Mouse (Mus musculus) cerebellum, postnatal 14 days (tissue): ENCODE results near the gene Rhot2.
"Not testable (repeated sequence)": the region's sequence is repeated elsewhere in the genome, so short reads cannot be mapped to it uniquely, and the experiment has no call there.

Experiments used
- DNase-seq, 2 experiments: peaks; one replicate each; pipeline ENCODE4 v3.0.0; 2021; ENCODE audit warnings: mixed read lengths in 2 of 2

Rhot2 gene

DNA sequence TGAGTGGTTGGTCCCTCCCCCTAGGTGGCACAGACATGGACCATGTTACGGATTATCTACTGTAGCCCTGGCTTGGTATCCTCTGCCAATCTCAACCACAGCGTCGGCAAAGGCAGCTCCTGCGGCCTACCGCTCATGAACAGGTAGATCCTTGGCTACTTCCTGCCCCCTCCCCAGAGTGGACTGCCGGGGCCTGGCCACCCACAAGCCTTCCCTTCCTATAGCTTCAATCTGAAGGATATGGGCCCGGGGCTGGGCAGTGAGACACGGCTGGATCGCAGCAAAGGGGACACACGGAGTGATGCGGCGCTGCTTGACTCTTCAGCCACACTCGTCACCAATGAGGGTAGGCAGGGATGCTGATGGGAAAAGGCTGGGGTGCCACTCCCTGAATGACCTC is 17.6 kb downstream of the Rhot2 start:
- DNase-seq: no peak

DNA sequence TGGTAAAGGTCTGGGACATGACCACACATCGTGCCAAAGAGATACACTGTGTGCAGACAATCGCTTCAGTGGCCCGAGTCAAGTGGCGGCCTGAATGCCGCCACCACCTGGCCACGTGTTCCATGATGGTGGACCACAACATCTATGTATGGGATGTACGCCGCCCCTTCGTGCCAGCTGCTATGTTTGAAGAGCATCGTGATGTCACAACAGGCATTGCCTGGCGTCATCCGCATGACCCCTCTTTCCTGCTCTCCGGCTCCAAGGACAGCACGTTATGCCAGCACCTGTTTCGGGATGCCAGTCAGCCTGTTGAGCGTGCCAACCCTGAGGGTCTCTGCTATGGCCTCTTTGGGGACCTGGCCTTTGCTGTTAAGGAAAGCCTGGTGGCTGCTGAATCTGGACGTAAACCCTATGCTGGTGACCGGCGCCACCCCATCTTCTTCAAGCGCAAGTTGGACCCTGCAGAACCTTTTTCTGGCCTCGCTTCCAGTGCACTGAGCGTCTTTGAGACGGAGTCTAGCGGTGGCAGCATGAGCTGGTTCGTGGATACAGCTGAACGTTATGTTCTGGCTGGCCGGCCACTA is 18.6 kb downstream of the Rhot2 start:
- peak in 1 of 2 experiments; percentile 10 for DNase-seq

DNA sequence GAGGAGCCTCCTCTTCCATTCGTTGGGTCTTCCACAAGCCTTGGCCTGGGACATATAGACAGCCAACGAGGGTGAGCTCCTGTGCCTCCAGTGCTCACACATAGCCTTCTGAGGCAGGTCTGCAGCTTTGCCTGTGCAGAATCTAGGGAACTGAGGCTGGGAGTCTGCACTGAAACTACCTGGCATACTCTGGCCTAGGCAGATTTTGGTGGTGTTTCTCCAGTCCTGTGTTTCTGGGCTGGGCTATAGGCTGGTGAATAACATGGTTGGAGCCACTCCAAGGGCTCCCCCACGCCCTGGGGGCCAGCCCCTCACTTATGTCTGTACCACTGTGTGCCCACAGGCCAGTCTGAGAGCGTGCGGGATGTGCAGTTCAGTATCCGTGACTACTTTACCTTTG is 19.3 kb downstream of the Rhot2 start:
- no peak for DNase-seq

DNA sequence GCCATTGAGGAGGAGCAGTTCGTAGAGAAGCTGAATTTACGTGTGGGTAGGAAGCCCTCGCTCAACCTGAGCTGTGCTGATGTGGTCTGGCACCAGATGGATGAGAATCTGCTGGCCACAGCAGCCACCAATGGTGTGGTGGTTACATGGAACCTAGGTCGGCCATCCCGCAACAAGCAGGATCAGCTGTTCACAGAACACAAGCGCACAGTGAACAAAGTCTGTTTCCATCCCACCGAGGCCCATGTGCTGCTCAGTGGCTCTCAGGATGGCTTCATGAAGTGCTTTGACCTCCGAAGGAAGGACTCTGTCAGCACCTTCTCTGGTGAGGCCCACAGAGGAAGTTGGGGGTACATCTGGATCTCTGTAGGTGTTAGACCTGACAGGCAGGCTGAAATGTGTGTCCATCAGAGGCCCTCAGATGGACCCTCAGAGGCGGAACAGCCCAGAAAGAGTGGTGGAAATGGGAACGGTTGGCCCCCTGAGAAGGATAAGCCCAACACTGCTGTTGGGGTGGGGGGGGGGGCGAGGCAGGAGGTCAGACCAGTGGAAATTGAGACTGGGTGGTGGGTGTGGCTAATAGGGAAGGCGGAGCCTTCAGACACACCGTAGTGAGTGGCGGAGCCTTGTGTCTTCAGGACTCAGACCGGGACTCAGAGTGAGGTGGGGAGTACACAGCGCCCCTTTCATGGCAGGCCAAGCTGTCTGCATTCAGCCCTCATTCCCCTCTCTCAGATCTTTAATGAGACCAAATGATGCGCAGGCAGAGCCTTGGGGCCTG is 20.1 kb downstream of the Rhot2 start:
- no peak for DNase-seq

DNA sequence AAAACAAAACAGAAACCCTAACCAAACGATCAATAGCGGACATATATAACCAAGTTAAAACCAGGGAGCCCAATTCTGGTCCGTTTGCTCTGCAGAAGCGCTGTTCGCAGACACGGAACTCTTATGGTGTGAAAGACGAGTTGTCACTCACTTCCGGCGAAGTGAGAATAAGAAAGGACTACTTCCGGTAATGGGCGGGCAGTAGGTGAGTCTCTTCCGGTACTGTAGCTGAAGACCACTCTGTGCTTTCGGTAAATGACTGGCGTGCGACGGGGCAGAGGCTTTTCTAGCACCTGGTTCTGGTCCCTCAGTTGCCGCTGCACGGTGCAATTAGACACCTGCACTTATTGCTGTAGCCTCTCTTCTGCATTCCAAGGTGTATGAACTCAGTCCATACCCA is 21.2 kb downstream of the Rhot2 start, which contains the start of gene Wdr24:
Wdr24 (plus strand) TSS at position 176 of the 400 bp plus-strand sequence.
- peak; percentile 85 to 89 for DNase-seq

DNA sequence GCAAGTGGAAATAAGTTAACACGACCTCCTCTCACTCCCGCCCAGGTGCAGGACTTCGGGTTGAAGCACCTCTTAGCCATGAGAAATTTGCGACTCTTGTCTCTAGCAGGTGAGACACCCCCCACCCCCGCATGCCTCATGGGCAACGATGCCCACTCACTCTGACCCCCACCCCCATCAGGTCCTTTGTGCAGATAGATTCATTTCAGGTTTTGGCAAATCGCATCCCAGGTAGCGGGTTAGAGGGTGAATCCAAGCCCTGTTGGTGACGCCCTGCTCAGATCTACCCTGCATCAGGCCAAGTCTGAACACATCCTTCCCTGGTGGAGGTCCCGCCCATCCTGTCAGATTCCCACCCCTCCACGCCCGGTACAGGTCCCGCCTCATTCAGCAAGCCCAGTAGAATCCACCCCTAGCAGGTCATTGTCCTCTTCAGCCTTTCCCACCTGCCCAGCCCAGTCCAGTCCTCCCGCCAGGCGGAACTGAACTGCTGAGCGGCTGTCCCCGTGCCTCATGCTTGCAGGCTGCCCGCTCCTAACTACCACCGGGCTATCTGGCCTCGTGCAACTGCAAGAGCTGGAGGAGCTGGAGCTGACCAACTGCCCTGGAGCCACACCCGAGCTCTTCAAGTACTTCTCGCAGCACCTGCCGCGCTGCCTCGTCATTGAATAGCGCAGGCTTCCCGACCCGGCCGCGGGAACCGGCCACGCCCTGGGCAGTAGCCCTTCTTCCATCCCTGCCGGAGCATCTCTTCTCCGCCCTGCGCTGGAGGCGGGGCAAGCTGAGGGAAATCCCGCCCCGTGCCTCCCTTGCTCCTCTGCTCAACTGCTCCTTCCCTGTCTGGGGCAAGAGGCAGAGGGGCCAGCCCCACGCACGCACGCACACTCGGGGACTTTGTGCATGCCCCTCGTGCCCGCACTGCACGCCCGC is 25.5 kb downstream of the Rhot2 start:
- no peak for DNase-seq

DNA sequence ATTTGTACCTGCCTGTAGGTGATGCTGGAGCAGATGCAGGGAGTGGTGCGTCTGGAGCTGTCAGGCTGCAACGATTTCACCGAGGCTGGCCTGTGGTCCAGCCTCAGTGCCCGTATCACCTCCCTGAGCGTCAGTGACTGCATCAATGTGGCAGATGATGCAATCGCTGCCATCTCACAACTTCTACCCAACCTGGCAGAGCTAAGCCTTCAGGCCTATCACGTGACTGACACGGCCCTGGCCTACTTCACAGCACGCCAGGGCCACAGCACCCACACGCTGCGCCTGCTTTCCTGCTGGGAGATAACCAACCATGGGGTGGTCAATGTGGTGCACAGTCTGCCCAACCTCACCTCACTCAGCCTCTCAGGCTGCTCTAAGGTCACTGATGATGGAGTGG is 27.0 kb downstream of the Rhot2 start:
- DNase-seq: no peak

DNA sequence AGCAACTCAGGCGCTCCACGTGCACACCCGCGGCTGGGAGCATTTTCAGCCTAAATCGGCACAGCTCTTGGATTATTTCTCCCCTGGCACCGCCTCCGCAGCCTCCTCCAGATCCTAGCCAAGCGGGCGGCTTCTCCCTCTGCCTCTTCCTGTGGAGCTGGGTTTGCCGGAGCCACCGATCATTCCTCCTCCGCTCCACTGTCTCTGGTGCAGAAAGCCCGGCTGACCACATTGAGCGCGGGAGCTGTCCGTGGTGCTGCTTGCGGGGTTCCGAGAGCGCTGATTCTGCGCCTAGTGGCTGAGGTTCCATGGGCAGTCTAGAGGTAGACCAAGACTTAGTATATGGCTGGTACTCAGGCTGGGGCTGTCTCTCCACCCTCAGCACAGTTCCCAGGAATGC is 31.2 kb downstream of the Rhot2 start:
- peak; percentile 67 to 78 for DNase-seq

DNA sequence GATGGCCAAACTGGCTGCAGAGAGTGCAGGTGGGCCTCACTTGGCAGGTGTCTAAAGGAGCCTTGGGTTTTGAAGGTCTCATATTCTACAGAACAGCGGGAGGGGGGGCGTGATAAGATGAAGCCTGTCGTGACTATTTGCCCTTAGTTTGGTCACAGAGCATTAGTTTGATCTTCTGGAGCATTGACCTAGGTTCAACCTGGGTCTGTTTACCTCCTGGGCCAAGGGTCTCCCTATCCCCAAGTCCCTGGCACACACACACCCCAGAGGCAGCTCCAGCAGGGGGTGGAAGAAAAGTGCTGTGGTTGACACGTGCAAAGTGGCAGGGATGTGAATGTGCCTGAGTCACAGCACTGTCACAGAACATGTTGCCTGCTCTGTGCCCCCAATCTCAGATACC is 33.8 kb downstream of the Rhot2 start:
- DNase-seq: no peak

DNA sequence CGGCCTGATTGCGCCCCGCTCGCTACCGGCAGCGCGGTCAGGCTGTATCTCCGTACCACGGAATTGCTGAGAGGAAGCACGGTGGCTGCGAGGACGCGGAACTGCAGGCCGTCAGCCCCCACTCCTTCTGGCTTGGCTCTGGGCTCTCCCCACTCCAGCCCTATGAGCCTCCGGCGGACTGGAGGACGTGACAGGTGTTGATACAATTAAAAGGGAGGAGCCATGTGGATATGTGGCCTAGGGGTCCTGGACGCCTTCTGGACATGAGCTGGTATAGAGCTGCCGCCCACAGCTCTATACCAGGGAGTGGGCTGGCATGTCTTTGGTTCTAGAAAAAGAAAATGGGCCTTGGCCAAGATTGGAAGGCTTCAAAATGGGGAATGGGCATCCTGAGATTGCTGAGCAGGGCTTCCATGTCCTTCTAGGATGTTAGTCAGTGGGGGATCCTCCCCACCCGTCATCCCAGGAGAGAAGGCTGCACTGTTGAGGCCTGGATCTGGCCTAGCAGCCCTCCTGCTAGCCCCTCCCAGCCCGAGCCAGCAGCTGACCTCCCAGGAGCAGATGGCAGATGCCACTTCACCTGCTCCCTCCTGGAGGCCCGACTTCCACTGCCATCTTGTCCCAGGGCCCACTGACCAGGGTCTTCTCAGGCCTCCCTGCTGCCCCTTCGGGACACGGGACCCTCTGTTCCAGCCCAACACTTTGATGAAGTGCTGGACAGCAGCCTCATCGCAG is 34.9 kb downstream of the Rhot2 start:
- DNase-seq: peak; percentile 78 to 80

DNA sequence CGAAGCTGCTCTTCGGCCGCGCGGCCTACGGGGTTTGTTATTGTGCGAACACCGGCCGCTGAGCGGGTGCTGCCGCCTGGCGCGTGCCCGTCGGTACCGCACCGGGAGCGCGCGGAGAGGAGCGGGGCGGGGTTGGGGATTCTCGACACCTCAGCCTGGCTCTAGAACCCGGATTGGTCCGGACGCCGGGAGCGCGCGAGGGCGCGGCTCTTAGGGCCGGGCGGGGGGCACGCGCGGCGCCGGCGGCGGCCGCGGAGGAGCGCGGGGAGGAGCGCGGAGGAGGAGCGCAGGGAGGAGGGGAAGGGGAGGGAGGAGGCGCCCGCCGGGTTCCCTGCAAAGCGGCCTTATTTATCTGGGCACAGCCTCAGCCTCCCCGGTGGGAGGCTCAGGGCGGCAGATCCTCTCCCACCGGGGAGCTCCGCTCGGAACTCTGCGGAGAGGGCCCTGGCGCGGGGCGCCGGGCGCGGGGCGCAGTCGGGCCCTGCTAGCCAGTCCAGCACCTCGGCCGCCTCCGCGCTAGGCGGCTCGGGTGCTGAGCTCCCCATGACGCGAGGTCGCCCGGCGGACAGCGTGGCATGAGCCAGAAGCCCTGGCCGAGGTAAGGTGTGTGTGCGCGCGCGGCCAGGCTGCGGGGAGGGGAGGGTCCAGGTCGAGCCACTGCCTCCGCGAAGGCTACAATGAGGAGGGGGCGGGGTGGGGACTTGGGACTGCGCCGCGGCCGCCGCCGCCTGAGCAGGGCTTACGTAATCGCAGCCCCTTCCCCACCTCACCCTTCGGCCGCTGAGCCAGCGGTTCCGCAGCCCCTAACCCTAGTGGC is 35.7 kb downstream of the Rhot2 start, which contains the start of gene Fbxl16:
Fbxl16 (plus strand) TSS at position 297 of the 817 bp plus-strand sequence.
- DNase-seq: peak; percentile 96 to 97

DNA sequence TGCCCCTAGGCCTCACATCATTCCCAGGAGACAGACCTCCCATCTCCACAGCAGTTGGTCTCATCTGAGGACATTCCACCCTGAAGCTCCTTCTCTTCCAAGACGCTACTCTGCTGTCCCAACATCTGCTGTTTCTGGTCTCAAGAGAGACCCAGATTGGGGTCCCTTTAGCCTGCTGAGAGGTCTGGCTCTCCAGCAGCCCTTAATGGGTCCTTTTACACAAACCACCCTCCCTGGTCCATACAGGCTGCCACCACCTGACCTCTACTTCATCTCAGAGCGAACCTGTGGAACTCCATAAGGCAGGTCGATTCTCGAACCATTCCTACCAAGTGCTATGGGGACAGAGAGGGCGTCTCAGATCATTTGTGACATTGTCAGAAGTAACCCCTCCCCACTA is 36.6 kb downstream of the Rhot2 start:
- no peak for DNase-seq

DNA sequence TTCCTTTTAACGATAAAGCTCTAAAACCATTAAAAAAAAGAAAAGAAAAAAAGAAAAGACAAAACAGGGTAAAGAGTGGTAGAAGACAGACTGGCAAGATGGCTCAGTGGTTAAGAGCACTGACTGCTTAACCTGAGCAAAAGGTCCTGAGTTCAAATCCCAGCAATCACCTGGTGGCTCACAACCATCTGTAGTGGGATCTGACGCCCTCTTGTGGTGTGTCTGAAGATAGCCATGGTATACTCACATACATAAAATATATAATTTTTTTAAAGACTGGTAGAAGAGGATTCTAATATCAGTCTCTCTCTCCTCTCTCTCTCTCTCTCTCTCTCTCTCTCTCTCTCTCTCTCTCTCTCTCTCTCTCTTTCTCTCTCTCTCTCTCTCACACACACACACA is 37.2 kb downstream of the Rhot2 start:
- not testable (repeated sequence) for DNase-seq

DNA sequence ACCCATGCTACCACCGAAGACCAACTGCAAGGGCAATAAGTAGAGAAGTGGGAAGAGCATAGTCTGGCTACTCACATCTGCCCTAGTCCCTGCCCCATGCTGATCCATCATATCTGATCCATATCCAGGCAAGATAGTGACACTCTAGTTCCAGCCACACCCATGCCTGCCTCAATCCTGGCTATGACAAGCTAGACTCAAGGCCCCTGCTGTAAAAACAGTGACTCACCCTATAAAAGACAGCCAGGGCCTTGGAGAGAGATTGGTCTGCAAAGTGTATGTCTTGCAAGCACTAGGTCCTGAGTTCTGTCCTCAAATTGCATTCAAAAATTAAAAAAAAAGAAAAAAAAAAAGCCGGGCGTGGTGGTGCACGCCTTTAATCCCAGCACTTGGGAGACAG is 38.1 kb downstream of the Rhot2 start:
- DNase-seq: no peak

DNA sequence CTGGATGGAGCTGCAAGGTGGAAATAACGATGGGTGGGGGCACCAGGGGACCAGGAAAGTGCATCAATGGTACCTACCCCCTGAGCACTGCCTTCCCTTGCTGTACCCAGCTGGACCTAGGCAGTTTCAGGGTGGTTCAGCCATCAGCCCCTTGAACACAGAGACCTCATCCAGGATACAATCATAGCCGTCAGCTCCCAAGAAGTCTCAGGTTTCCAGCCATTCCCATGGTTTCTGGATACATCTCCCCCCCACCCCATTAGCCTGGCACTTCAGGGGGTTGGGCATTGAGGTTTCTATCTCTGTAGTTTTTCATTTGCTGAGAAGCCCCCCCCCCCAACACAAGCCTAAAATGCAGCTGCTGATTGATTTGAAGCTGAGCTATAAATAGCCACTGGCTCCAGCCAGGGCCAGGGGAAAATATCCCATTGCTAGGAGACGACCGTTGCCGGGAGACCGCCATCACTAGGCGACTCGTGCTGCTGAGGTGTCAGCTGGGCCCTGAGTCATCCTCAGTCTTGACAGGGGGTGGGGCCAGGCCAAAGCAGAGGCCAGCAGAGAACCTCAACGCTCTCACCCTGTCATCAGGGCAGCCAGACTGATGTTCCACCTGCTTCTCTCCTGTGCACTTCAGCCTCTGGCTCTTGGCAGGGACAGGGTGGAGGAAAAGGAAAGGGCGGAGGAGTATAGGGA is 41.7 kb downstream of the Rhot2 start:
- DNase-seq: peak; percentile 59 to 77

DNA sequence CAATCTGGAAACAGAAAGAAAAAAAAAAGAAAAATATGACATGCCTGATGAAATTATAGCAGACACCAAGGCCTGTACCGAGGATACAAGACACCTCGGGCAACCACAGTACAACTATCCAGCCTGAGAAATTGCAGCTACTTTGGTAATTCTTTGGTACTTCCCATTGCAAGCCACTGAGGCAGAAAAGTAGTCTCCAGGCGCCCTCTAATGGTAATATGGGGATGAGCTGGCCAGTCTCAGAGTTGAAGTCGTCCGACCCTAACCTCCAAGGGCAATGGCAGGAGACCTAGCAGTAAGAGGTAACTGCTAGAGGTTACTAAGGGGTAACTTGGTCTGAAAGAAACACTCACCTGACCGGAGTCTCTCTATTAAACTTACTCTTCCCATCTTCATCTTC is 43.6 kb downstream of the Rhot2 start:
- peak; percentile 78 to 80 for DNase-seq

DNA sequence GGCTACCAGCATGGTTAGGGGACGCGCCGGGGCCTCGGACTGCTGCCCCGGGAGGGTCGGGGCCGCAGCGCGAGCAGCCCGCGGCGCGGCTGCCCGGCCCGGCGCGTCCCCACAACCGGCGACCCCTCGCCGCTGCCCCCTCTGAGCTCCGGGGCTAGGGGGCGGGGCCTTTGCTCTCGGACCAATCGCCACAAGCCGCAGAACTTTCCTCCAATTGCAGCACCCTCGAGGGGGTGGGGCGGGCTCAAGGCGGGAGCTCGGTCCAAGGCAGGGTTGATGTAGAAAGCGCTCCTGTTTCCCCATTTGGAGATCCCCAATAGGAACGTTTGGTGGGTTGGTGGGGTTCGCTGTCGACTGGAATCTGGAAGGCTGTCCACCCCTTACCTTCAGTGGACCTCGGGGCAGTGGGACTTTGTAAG is 47.7 kb downstream of the Rhot2 start, which contains the start of gene Metrn:
Metrn (minus strand) TSS at position 186 of the 419 bp plus-strand sequence.
- peak; percentile 73 to 81 for DNase-seq

DNA sequence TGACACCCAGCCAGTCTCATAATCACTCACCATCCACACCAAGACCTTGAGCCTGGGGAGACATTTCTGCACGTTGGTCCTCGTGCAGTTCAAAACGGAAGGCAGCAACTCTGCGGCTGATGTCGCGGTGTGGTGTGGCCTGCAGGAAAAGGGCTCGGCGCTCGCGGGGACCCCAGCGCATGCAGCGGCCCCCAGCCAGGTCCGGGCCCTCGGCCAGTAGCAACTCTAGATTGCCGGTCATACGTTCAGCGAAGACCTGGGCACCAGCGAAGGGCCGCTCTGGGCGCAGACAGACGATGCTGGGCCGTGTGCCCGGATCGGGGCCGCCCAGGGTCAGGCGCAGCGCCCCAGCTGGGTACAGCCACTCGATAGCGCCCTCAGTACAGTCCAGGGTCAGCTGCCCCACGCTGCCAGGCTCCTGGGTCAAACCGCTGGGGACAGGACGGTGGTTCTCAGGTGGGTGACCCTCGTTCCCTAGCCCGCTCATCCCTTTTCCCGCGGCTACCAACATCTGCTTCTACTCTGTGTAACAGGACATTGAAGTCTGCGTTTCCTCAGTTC is 48.4 kb downstream of the Rhot2 start:
- no peak for DNase-seq

DNA sequence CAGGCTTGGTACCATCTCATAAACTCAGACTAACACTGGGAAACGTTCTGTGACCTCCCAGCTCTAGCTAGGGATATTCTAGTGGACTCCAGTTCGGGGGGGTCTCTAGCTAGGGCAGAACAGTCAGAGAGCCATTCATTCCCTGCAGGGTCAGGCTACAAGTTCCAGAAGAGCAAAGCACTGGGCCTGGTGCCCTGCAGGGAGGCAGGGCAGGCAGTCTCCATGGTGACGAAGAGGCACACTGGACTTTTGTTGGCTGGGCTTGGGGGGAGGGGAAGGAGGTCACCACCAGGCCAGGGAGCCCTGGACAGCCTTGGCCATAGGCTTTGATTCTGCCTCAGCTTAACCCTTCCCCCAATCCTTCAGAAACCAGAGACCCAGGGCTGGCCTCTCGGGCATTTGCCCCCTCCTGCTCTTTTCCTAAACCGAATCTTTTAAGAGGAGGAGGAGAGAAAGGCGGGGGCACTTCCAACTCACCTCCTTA is 49.0 kb downstream of the Rhot2 start, which contains the start of gene AC134908.4:
AC134908.4 (minus strand) TSS at position 51 of the 484 bp plus-strand sequence.
- no peak for DNase-seq

DNA sequence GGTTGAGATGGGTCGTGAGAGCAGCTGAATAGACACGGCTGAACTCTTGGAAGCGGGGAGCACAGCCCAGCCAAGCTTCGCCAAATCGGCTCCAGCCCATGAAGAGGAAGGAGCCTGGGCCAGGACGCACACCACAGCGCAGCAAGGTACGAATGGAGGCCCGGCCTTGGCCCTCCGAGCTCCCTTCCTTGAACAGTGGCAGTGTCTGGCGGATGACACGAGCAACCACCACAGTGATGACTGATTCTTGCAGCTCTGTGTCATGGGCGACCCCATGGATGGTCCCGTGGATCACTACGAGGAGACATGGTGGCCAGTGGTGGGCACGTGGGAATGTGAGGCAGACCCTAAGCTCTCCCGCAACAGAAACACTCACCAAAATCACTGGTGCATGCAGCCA is 49.7 kb downstream of the Rhot2 start:
- no peak for DNase-seq
